Mouse (Mus musculus) cerebellum, adult 9-11 months (tissue): ENCODE results near the gene Gm11564.
"Not testable (repeated sequence)": the region's sequence is repeated elsewhere in the genome, so short reads cannot be mapped to it uniquely, and the experiment has no call there.

Source experiments
- DNase-seq: peaks from one replicate; pipeline ENCODE4 v3.0.0; 2022

Gene Gm11564

GRCm38 (mm10) chr11:99815566-99815965, at the start of gene Gm11564:
Gene Gm11564 (minus strand): TSS chr11:99815666.
- DNase-seq = not testable (repeated sequence)

- DNase-seq = not testable (repeated sequence)
These were observed 48.7 kb upstream of the Gm11564 start, which contains the start of gene Gm11559 for GRCm38 (mm10) chr11:99864176-99864575. Gene Gm11559 (plus strand): TSS chr11:99864476.

DNA sequence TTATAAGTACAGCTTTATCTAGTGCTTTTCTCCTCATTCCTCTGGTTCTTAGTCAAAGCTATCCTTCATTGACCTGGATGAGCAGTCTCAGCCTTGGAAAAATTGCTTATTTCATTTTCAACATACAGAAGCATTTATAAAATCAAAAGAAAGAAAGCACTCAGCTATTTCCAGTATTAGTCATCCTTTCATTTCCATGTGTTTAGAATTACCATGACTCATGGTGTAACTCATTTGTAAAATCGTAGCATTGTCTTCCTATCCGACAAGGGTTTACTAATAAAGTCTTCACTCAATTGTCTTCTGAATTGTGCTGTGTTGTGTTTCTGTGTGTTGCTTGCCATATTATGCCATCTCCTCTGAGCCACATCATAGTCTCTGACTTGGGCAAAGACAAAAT, 43.3 kb upstream of the Gm11564 start:
- no peak for DNase-seq

GRCm38 (mm10) chr11:99857617-99858016, 42.2 kb upstream of the Gm11564 start, which contains the start of gene Gm11568:
Gene Gm11568 (plus strand): TSS chr11:99857917.
- DNase-seq = no peak

GRCm38 (mm10) chr11:99854121-99854520, 38.7 kb upstream of the Gm11564 start:
- DNase-seq = no peak

DNA sequence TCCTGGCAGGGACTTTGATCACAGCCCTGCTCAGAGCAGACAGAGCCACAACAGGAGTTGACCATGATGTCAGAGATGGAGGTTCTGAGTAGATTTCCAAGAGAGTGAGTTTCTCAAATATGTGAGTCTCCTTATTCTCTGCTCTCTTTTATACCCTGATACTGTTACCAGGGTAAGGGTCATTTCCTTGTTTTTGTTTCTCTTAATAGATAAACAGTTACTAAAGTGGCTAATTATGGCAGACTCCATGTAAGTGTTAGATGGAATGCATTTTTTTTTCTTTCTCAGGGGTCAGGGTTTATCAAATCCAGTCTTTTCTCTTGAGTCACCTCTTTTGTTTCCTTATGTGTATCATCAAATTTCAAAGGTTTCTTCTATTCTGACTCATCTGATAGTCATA, 36.0 kb upstream of the Gm11564 start, which contains the start of gene Krtap4-16:
Gene Krtap4-16 (minus strand): TSS at position 101 of the 400 bp plus-strand sequence.
- no peak for DNase-seq

- DNase-seq = no peak
These were observed 31.3 kb upstream of the Gm11564 start for GRCm38 (mm10) chr11:99846746-99847145.

GRCm38 (mm10) chr11:99842185-99842584, 26.7 kb upstream of the Gm11564 start:
- DNase-seq = no peak

DNA sequence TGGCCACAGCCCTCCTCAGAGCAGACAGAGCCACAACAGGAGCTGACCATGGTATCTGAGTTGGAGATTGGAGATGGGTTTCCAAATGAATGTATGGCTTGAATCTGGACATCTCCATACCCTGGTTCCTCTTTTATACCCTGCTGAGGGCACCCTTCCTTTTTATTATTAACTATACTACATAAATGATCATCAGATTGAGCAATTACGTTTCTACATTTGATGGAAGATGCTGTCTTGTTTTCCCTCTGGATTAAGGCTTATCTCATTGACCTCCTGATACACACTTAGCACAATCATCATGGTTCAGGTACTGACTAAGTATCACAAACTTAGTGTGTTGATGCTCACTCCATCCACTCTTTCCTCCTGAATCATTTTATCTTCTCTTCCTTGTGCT, 22.5 kb upstream of the Gm11564 start, which contains the start of gene 2300003K06Rik:
Gene 2300003K06Rik (minus strand): TSS at position 101 of the 400 bp plus-strand sequence.
- DNase-seq = no peak

DNA sequence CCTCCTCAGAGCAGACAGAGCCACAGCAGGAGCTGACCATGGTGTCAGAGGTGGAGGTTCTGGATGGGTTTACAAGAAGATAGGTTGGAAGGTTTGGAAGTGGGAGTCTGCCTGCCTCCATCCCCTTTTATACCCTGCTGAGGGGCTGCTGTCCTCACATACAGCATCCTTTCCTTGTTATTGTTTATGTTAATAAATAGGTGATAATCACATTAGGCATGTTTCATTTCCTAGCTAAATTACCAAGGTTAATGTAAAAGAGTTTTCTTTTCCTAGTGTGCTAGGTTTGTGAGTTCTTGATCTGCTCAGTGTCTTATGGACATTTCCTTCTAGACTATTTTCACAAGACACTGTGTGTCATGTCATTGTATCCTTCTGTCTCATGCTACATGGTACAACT, 5.7 kb downstream of the Gm11564 start, which contains the start of gene Krtap4-13:
Gene Krtap4-13 (minus strand): TSS at position 101 of the 400 bp plus-strand sequence.
- DNase-seq = not testable (repeated sequence)

DNA sequence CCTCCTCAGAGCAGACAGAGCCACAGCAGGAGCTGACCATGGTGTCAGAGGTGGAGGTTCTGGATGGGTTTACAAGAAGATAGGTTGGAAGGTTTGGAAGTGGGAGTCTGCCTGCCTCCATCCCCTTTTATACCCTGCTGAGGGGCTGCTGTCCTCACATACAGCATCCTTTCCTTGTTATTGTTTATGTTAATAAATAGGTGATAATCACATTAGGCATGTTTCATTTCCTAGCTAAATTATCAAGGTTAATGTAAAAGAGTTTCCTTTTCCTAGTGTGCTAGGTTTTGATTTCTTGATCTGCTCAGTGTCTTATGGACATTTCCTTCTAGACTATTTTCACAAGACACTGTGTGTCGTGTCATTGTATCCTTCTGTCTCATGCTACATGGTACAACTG, 11.1 kb downstream of the Gm11564 start, which contains the start of gene Gm11554:
Gene Gm11554 (minus strand): TSS at position 101 of the 400 bp plus-strand sequence.
- DNase-seq = not testable (repeated sequence)

DNA sequence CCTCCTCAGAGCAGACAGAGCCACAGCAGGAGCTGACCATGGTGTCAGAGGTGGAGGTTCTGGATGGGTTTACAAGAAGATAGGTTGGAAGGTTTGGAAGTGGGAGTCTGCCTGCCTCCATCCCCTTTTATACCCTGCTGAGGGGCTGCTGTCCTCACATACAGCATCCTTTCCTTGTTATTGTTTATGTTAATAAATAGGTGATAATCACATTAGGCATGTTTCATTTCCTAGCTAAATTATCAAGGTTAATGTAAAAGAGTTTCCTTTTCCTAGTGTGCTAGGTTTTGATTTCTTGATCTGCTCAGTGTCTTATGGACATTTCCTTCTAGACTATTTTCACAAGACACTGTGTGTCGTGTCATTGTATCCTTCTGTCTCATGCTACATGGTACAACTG, 16.6 kb downstream of the Gm11564 start, which contains the start of gene Gm11569:
Gene Gm11569 (minus strand): TSS at position 101 of the 400 bp plus-strand sequence.
- not testable (repeated sequence) for DNase-seq

- no peak for DNase-seq
These were observed 22.1 kb downstream of the Gm11564 start, which contains the start of gene Gm11596 for GRCm38 (mm10) chr11:99793367-99793766. Gene Gm11596 (minus strand): TSS chr11:99793467.

GRCm38 (mm10) chr11:99784900-99785299, 30.6 kb downstream of the Gm11564 start, which contains the start of gene Krtap4-9:
Gene Krtap4-9 (plus strand): TSS chr11:99785200.
- not testable (repeated sequence) for DNase-seq

GRCm38 (mm10) chr11:99780604-99781003, 34.9 kb downstream of the Gm11564 start, which contains the start of gene Krtap4-8:
Gene Krtap4-8 (minus strand): TSS chr11:99780704.
- DNase-seq = no peak

- DNase-seq = no peak
These were observed 37.1 kb downstream of the Gm11564 start for GRCm38 (mm10) chr11:99778401-99778800.

GRCm38 (mm10) chr11:99772813-99773212, 42.7 kb downstream of the Gm11564 start, which contains the start of gene Gm11595:
Gene Gm11595 (minus strand): TSS chr11:99772913.
- DNase-seq = not testable (repeated sequence)

GRCm38 (mm10) chr11:99768410-99768809, 47.1 kb downstream of the Gm11564 start:
- no peak for DNase-seq
